Mouse (Mus musculus) kidney, embryonic 14.5 days (tissue): ENCODE measurements around the gene Ppdpf. TPM values are rescaled to one million over a fixed set of nuclear protein-coding genes. Genes with fewer than 3 reads are reported as not detected.

Source experiments
- ATAC-seq: fragments of 200-750 bp; cut with Nextera tagmentation; 2 replicates; pipeline ENCODE4 v1.8.0; 2017; ENCODE audit warnings: moderate number of reproducible peaks, mild to moderate bottlenecking, moderate TSS enrichment, moderate library complexity; ENCODE audit not compliant: low FRiP score, low TSS enrichment
- H3K27ac ChIP-seq: fragments of 300-500 bp; sonication (generic); 2 replicates; pipeline ENCODE4 v1.5.1; 2014; ENCODE audit warnings: low read depth, mild to moderate bottlenecking, low read length, moderate library complexity, mixed read lengths
- H3K27me3 ChIP-seq: fragments of 300-500 bp; sonication (generic); 2 replicates; pipeline ENCODE4 v1.6.1; 2014; ENCODE audit warnings: mild to moderate bottlenecking, low read length; ENCODE audit not compliant: control insufficient read depth, insufficient read depth
- H3K36me3 ChIP-seq: fragments of 300-500 bp; sonication (generic); 2 replicates; pipeline ENCODE4 v1.6.1; 2014; ENCODE audit warnings: low read length, mixed read lengths; ENCODE audit not compliant: control insufficient read depth, insufficient read depth
- H3K4me1 ChIP-seq: fragments of 300-500 bp; sonication (generic); 2 replicates; pipeline ENCODE4 v1.6.1; 2014; ENCODE audit warnings: low read length, mixed read lengths; ENCODE audit not compliant: control insufficient read depth, insufficient read depth
- H3K4me2 ChIP-seq: fragments of 300-500 bp; sonication (generic); replicated peaks from 2 replicates; pipeline ENCODE4 v1.6.1; 2014; ENCODE audit warnings: low read depth, mild to moderate bottlenecking, low read length
- H3K4me3 ChIP-seq: fragments of 300-500 bp; sonication (generic); 2 replicates; pipeline ENCODE4 v1.5.1; 2014; ENCODE audit warnings: mild to moderate bottlenecking, low read length
- H3K9ac ChIP-seq: fragments of 300-500 bp; sonication (generic); 2 replicates; pipeline ENCODE4 v1.6.1; 2014; ENCODE audit warnings: low read depth, mild to moderate bottlenecking, low read length, moderate library complexity
- H3K9me3 ChIP-seq: fragments of 300-500 bp; sonication (generic); 2 replicates; pipeline ENCODE4 v1.6.1; 2016; ENCODE audit warnings: low read length; ENCODE audit not compliant: control insufficient read depth
- WGBS: fragments of 180-500 bp; shearing (Covaris S2); extraction: QIAGEN DNeasy Blood & Tissue Kit; methylation state at CpG from one replicate; pipeline ENCODE4 v1.1.7; 2014; 5-methylcytosine and 5-hydroxymethylcytosine counted together
- polyA plus RNA-seq: library from polyadenylated mRNA; unstranded; fragments of >200 nt; fragmentation: Nextera tagmentation; extraction: Ambion mirVana; gene quantifications from 2 replicates; pipeline ENCODE4 v1.2.1, GENCODE M21; 2014

Gene Ppdpf
- 387 and 477 TPM in 2 replicates for polyA plus RNA-seq

DNA sequence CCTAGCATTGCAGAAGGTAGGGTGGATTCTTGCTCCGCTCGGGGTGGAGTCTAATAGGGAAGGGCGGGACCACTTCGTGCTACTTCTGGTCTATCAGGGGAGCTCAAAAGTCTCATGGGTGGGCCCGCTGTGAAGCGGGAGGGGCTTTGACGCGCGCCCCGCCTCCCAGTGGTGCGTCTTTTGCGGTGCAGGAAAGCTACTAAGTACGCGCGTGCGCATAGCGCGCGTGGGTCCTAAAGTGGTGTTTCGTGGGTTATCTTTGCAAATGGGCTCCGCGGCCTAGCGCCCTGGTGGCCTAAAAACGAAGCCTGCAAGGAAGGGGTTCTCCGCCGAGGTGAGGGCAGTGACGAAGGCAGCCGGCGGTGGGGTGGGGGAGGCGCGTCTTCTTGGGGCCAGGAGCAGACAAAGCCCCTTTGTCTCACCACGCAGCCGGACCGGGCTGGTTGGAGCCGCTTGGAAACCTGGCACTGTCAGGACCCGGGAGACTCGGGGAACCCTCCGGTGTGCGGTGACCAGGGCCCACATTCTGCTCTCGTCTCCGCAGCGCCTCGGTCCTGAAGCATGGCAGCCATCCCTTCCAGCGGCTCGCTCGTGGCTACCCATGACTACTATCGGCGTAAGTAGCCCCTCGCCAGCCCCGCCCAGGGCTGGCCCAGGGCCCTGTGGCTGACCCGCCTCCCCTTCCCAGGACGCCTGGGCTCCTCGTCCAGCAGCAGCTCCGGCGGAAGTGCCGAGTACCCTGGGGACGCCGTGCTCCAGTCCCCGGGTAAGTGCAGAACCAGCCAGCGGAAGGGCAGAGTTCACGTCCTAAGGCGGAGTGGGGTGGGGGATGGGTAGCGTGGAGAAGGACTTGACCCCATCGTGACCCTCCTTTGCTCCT lies at the start of gene Ppdpf:
Gene Ppdpf (plus strand): TSS at position 127 of the 880 bp plus-strand sequence.
- H3K27me3 ChIP-seq, result no peaks in the 10 kb centered on the region
- peak within 1 kb of the TSS; percentile 87 for H3K9ac ChIP-seq
- H3K36me3 ChIP-seq, result peaks cover 13% of the 10 kb centered on the region; the same call in 1 of the 2 replicates
- no peaks in the 10 kb centered on the region for H3K9me3 ChIP-seq
- peak within 1 kb of the TSS; percentile 91 for H3K27ac ChIP-seq
- peaks cover 6% of the 10 kb centered on the region; the same call in 1 of the 2 replicates for H3K4me1 ChIP-seq
- peak within 1 kb of the TSS; percentile 78 for H3K4me3 ChIP-seq
- peak within 1 kb of the TSS; percentile 97 for H3K4me2 ChIP-seq
- ATAC-seq, result peak; percentile 96
- 0% methylated on average over 64 of the region's 64 CpGs for WGBS

DNA sequence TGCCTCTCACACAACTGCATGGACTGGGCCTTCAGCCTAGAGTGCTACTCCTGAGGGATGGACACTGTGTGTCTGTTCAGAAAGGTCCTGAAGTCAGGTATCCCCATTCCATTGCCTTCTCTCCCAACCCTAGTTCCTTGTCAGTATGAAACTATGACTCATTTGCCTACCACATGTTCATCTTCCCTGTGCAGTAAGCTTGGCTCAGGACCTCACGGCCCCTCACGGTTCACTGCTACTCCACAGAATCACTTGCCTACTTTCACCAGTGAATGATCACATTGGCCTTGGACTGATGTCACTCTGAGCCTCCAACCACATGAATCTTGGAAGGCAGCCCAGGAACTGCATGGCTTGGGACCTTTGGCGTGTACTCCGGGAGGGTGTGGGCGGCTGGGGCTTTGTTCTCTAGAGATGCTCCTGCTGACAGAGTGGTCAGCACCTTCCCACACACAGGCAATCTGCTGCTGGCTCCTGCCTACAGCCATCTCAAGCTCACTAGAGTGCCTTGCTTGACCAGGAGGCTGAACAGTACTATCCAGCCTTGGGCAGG lies 47.3 kb upstream of the Ppdpf start:
- 89% methylated on average over 5 of the region's 5 CpGs for WGBS
- Histone ChIP-seq H3K4me1 (no peaks in the 10 kb centered on the region), H3K9me3 (no peaks in the 10 kb centered on the region), H3K27me3 (peaks cover 28% of the 10 kb centered on the region), H3K9ac (no peak overlapping the region), H3K27ac (no peak overlapping the region), H3K4me3 (no peak overlapping the region), H3K4me2 (no peak overlapping the region), H3K36me3 (no peaks in the 10 kb centered on the region)
- ATAC-seq, result no peak

DNA sequence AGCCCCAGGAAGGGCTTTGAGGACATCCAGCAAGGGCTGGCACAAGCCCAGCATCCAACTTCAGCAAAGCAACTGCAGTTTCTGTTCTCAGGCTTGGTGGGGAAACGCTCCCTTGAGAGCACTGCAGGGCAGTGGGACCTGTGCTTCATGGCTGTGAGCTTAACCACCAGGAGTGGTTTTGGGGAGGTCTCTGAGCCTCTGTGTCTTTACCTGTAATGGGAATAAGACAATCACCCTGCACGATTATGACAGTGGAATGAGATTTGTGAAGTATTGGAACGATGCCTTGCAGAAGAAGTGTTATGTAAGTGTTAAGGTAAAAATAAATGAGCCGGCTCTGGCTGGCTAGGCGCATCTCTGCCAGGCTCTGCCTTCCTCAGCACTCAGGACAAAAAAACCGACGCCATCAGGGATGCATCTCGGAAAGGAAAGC lies 44.3 kb upstream of the Ppdpf start:
- no peak overlapping the region for H3K4me3 ChIP-seq
- no peak for ATAC-seq
- peaks cover 15% of the 10 kb centered on the region for H3K27me3 ChIP-seq
- H3K9me3 ChIP-seq, result no peaks in the 10 kb centered on the region
- H3K4me2 ChIP-seq, result no peak overlapping the region
- H3K27ac ChIP-seq, result no peak overlapping the region
- no peaks in the 10 kb centered on the region for H3K36me3 ChIP-seq
- WGBS, result 60% methylated on average over 8 of the region's 8 CpGs
- no peaks in the 10 kb centered on the region for H3K4me1 ChIP-seq
- no peak overlapping the region for H3K9ac ChIP-seq

DNA sequence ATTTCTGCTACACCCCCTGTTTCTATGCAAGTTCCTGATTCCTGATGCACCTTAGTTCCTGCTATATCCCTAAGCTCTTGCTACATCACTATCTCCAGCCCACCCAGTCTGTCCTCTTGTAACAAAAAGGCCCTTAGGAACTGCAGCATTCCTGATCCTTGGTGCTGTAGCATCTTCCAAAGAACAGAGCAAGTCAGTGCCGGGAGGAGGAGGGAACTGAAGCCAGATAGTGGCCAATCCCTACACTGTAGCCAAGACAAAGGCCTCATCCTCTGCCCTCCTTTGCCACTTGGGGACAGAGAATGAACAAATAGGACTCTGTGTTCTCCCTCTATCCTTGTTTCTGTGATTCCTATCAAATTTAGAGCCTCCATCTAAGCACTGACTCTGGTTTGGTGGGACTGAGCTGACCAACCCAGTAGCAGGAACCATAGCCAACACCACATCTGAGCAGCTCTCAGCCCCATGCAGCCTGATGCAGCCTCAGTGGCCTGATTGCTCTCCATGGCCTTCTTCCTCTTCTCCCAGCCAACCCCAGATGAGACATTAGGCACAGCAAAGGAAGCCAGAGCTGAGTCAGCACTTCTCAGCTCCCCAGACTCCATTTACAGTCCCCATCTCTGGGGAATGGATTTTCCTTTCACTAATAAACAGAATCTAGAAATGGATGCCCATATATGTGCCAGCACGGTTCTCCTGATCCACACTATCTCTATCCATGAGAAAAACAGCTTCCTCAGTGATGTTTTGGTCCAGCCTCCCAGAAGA lies 43.4 kb upstream of the Ppdpf start:
- Histone ChIP-seq H3K27ac (no peak overlapping the region), H3K27me3 (peaks cover 23% of the 10 kb centered on the region), H3K36me3 (no peaks in the 10 kb centered on the region), H3K9ac (no peak overlapping the region), H3K4me1 (no peaks in the 10 kb centered on the region), H3K4me2 (no peak overlapping the region), H3K4me3 (no peak overlapping the region), H3K9me3 (no peaks in the 10 kb centered on the region)
- ATAC-seq, result no peak
- WGBS, result 64% methylated on average over 2 of the region's 2 CpGs

DNA sequence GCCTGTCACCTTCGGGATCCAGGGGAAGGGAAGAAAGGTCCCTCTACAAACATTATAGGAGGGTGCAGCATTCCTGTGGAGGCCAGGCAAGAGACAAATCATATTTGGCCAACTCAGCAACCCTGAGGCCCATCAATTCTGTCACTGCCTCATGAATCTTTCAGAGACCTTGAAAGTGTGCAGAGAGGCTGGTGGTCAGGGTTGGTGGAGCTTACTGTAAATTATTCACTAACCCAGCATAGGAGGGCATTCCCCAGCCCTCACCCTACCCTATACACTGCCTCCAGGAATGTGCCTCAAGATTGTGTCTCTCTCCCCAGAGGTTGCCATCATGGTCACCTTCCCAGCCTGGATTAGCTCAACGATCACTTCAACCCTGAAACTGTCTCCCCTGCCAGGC lies 42.4 kb upstream of the Ppdpf start:
- WGBS, result 74% methylated on average over 2 of the region's 2 CpGs
- no peak overlapping the region for H3K4me2 ChIP-seq
- H3K9me3 ChIP-seq, result no peaks in the 10 kb centered on the region
- no peak overlapping the region for H3K9ac ChIP-seq
- H3K4me3 ChIP-seq, result no peak overlapping the region
- ATAC-seq, result peak; percentile 55; the same call in 1 of the 2 replicates
- no peak overlapping the region for H3K27ac ChIP-seq
- peaks cover 26% of the 10 kb centered on the region for H3K27me3 ChIP-seq
- H3K4me1 ChIP-seq, result no peaks in the 10 kb centered on the region
- no peaks in the 10 kb centered on the region for H3K36me3 ChIP-seq

DNA sequence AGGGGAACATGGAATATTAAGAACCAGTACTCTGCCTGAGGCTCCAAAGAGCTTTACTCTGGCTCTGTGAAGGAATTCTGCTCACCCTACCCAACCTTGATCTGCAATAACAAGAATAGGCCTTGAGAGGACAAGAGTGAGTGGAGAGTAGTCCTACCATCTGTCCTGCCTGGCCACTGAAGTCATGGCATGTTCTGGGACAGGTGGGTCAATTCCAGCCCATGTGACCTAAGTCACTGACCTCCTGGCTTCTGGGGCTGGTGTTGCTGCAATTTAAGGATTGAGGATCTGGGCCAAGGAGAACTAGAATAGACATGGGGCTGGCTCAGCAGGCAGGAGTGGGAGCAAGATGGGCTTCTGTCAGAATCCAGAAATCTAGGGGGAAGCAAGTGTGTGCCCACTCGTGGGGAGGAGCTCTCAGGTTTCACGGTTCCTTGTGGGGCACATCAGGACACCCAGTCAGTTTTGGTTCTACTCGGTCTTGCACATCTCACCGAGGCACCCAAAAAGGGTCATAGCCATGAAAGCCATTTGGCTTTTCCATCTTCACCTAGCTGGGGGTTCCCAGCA lies 40.0 kb upstream of the Ppdpf start:
- no peak for ATAC-seq
- no peaks in the 10 kb centered on the region for H3K4me1 ChIP-seq
- no peaks in the 10 kb centered on the region for H3K9me3 ChIP-seq
- H3K4me3 ChIP-seq, result peak overlapping the region; percentile 41; the same call in 1 of the 2 replicates
- 41% methylated on average over 4 of the region's 4 CpGs for WGBS
- peaks cover 27% of the 10 kb centered on the region for H3K27me3 ChIP-seq
- no peak overlapping the region for H3K27ac ChIP-seq
- H3K36me3 ChIP-seq, result no peaks in the 10 kb centered on the region
- no peak overlapping the region for H3K9ac ChIP-seq
- H3K4me2 ChIP-seq, result peak overlapping the region; percentile 93

DNA sequence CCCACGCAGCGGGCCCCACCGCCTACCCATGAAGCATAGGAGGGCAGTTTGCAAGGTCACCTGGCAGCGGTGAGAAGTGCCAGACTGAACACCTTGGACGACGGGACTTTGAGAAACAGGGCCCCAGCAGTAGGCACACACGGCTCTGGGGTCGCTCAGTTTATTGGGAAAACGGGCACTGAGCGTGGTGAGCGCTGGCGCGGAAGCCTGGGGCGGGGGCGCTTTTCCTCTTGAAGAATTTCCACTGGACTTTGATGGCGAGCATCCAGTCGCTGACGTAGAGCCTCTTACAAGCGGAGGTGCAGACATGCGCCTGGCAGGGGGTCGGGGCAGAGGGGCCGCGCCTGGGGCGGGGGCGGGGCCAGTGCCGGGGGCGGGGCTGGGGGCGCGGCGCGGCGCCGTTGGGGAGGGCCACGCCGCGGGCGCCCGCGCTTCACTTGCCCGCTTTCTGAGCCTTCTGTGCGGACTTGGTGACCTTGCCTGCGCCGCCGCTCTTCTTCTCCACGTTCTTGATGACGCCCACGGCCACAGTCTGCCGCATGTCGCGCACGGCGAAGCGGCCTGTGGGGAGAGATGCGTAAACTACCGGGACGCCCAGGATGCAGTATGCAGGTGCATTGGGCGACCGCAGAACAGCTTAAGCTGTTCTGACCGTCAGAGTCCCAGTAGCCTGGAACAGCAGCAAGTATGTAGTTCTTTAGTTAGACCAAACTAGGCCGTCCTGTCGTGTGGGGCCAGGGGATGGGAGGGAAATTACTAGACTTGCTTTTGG lies 39.3 kb upstream of the Ppdpf start:
- peak overlapping the region; percentile 20; the same call in 1 of the 2 replicates for H3K9ac ChIP-seq
- peaks cover 32% of the 10 kb centered on the region for H3K27me3 ChIP-seq
- ATAC-seq, result peak; percentile 64

DNA sequence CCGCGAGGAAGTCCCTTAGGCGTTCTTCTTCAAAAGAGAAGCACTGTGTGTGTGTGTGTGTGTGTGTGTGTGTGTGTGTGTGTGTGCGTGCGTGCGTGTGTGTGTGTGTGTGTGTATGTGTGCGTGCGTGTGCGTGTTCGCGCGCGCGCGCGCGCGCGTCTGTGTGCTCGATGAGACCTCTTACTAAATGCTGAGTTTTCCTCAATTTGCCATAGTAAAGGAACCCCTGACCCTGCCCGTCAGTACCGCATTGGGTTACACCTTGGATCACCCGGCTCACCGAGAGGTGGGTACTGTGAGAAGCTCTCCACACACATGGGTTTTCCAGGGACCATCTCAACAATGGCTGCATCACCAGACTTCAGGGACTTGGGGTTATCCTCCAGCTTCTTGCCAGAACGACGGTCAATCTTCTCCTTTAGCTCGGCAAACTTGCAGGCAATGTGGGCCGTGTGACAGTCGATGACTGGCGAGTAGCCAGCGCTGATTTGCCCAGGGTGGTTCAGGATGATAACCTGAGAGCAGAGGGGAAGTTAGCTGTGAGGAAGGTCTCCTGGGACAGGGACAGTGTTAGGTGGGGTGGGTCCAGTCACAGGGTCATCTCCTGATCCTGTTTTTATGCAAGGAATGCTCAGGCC lies 38.6 kb upstream of the Ppdpf start:
- peak overlapping the region; percentile 41 for H3K4me3 ChIP-seq
- WGBS, result 14% methylated on average over 30 of the region's 31 CpGs
- no peaks in the 10 kb centered on the region for H3K4me1 ChIP-seq
- H3K4me2 ChIP-seq, result peak overlapping the region; percentile 93
- no peak for ATAC-seq
- no peaks in the 10 kb centered on the region for H3K36me3 ChIP-seq
- no peak overlapping the region for H3K27ac ChIP-seq
- no peaks in the 10 kb centered on the region for H3K9me3 ChIP-seq
- peaks cover 33% of the 10 kb centered on the region for H3K27me3 ChIP-seq
- H3K9ac ChIP-seq, result no peak overlapping the region

More for the DNA sequence above, 39.3 kb upstream of the Ppdpf start:
- H3K4me3 ChIP-seq, result peak overlapping the region; percentile 41
- H3K27ac ChIP-seq, result no peak overlapping the region
- WGBS, result 1% methylated on average over 50 of the region's 61 CpGs
- no peaks in the 10 kb centered on the region for H3K9me3 ChIP-seq
- H3K36me3 ChIP-seq, result no peaks in the 10 kb centered on the region
- H3K4me1 ChIP-seq, result no peaks in the 10 kb centered on the region
- peak overlapping the region; percentile 93 for H3K4me2 ChIP-seq
